Mouse (Mus musculus) hindbrain, embryonic 10.5 days (tissue): ENCODE measurements around the gene S100a13. TPM values are rescaled to one million over a fixed set of nuclear protein-coding genes. Genes with fewer than 3 reads are reported as not detected.

ENCODE experiments used
- DNase-seq: peaks from one replicate; pipeline ENCODE4 v3.0.0-alpha.2; 2017; ENCODE audit warnings: low spot score
- H3K27ac ChIP-seq: fragments of 300-500 bp; sonication (generic); 2 replicates; pipeline ENCODE4 v1.5.1; 2016; ENCODE audit warnings: mild to moderate bottlenecking, moderate library complexity
- H3K27me3 ChIP-seq: fragments of 300-500 bp; sonication (generic); 2 replicates; pipeline ENCODE4 v1.6.1; 2016; ENCODE audit warnings: mild to moderate bottlenecking; ENCODE audit not compliant: poor library complexity, insufficient read depth, severe bottlenecking
- H3K36me3 ChIP-seq: fragments of 300-500 bp; sonication (generic); 2 replicates; pipeline ENCODE4 v1.6.1; 2016; ENCODE audit warnings: mild to moderate bottlenecking, moderate library complexity
- H3K4me1 ChIP-seq: fragments of 300-500 bp; sonication (generic); replicated peaks from 2 replicates; pipeline ENCODE4 v1.6.1; 2016; ENCODE audit warnings: mild to moderate bottlenecking
- H3K4me3 ChIP-seq: fragments of 300-500 bp; sonication (generic); 2 replicates; pipeline ENCODE4 v1.5.1; 2016; ENCODE audit warnings: mild to moderate bottlenecking, moderate library complexity
- H3K9me3 ChIP-seq: fragments of 300-500 bp; sonication (generic); 2 replicates; pipeline ENCODE4 v1.6.1; 2016; ENCODE audit warnings: mild to moderate bottlenecking, moderate library complexity
- WGBS: fragments of 180-500 bp; shearing (Covaris S2); methylation state at CpG from one replicate; pipeline ENCODE4 v1.1.7; 2016; 5-methylcytosine and 5-hydroxymethylcytosine counted together
- polyA plus RNA-seq: library from polyadenylated mRNA; unstranded; fragments of >200 nt; fragmentation: Nextera tagmentation; extraction: Ambion mirVana; gene quantifications from 2 replicates; pipeline ENCODE4 v1.2.1, GENCODE M21; 2016

S100a13 gene
- polyA plus RNA-seq, 1 experiment from 2014 or later = 13.1 TPM

- no peak for DNase-seq
- Histone ChIP-seq H3K27ac (no peak overlapping the region), H3K27me3 (peaks cover 3% of the 10 kb centered on the region), H3K9me3 (no peaks in the 10 kb centered on the region), H3K4me3 (no peak overlapping the region), H3K36me3 (no peaks in the 10 kb centered on the region), H3K4me1 (peaks cover 32% of the 10 kb centered on the region)
- WGBS = 74% methylated on average over 5 of the region's 5 CpGs
Observed at GRCm38 (mm10) chr3:90537905-90538296, 23.7 kb downstream of the S100a13 start.

DNA sequence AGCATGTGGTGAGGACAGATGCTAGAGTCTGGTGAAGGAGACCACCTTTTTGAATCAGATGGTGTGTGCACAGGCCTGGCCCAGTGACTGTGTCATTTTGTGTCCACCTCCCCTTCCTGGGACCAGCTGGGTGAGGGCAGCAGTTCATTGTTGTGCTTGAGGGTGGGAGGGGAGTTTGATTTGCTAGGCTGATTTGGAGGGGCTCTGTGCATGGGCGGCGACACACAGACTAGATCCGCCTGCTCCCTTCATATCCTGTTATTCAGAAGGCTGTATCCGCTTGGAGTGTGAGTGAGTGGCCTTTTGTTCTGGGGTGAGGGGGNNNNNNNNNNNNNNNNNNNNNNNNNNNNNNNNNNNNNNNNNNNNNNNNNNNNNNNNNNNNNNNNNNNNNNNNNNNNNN is 26.7 kb downstream of the S100a13 start:
- WGBS = 39% methylated on average over 4 of the region's 4 CpGs
- DNase-seq = peak; percentile 33
- Histone ChIP-seq H3K4me3 (peak overlapping the region; percentile 20), H3K9me3 (no peaks in the 10 kb centered on the region), H3K36me3 (no peaks in the 10 kb centered on the region), H3K27me3 (peaks cover 3% of the 10 kb centered on the region), H3K4me1 (peaks cover 32% of the 10 kb centered on the region), H3K27ac (peak overlapping the region; percentile 76)

GRCm38 (mm10) chr3:90549676-90550420 is 35.6 kb downstream of the S100a13 start:
- H3K27ac ChIP-seq = no peak overlapping the region
- DNase-seq = no peak
- H3K27me3 ChIP-seq = no peaks in the 10 kb centered on the region
- no peak overlapping the region for H3K4me3 ChIP-seq
- WGBS = 66% methylated on average over 5 of the region's 5 CpGs
- no peaks in the 10 kb centered on the region for H3K4me1 ChIP-seq
- no peaks in the 10 kb centered on the region for H3K9me3 ChIP-seq
- no peaks in the 10 kb centered on the region for H3K36me3 ChIP-seq

DNA sequence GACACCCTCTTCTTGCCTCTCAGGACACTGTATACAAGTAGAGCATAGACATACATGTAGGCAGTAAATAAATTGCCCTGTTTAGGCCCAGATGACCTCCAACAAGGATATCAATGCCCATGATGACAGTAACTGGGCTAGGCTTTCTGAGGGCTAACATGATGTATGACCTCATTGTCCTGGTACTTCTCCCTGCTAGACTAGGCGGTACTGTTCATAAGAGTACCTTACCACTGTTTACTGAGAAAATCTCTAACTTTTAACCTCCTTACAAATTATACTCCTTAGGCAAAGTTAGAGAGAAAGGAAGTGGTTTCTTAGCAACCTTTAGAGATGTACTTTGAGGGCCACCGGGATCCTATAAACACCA is 36.2 kb downstream of the S100a13 start:
- Histone ChIP-seq H3K9me3 (no peaks in the 10 kb centered on the region), H3K4me3 (no peak overlapping the region), H3K36me3 (no peaks in the 10 kb centered on the region), H3K27me3 (no peaks in the 10 kb centered on the region), H3K27ac (no peak overlapping the region), H3K4me1 (no peaks in the 10 kb centered on the region)
- DNase-seq = no peak
- 93% methylated on average over 2 of the region's 2 CpGs for WGBS

GRCm38 (mm10) chr3:90552231-90552630 is 38.0 kb downstream of the S100a13 start:
- 80% methylated on average over 2 of the region's 2 CpGs for WGBS
- Histone ChIP-seq H3K4me3 (no peak overlapping the region), H3K27me3 (no peaks in the 10 kb centered on the region), H3K36me3 (no peaks in the 10 kb centered on the region), H3K4me1 (0 out of 2 replicates have a peak, but pooled peaks cover 4% of the 10 kb centered on the region), H3K27ac (no peak overlapping the region), H3K9me3 (no peaks in the 10 kb centered on the region)
- DNase-seq = no peak

- DNase-seq = no peak
- 64% methylated on average over 5 of the region's 5 CpGs for WGBS
- 0 out of 2 replicates have a peak, but pooled peaks cover 4% of the 10 kb centered on the region for H3K4me1 ChIP-seq
Observed at GRCm38 (mm10) chr3:90555954-90556353, 41.7 kb downstream of the S100a13 start.

DNA sequence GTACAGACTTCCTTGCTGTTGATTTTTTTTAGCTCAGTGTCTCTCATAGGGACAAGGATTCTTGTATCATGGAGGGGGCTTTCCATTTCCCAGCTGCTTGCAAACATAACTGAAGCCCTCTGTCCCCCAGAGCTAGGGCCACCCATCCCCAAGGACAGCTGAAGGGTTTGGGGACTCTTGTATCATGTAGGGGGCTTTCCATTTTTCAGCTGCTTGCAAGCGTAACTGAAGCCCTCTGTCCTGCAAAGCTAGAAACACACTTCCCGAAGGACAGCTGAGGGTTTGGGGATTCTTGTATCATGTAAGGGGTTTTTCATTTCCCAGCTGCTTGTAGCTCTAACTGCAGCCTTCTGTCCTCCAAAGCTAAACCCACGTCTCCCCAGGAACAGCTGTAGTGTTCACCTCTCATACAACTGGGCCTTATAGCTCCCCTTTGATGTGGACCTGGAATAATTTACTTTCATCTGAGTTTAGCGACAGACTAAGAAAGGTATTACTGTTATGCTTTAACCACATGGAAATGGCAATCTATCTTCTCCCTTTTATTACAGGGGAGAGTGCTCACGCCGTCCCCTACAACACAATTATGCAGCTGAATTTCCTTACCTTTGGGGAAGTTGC is 45.9 kb downstream of the S100a13 start, which contains the start of gene S100a3:
Gene S100a3 (plus strand): TSS at position 571 of the 621 bp plus-strand sequence.
- no peak for DNase-seq
- Histone ChIP-seq H3K9me3 (no peaks in the 10 kb centered on the region), H3K36me3 (no peaks in the 10 kb centered on the region), H3K4me1 (0 out of 2 replicates have a peak, but pooled peaks cover 4% of the 10 kb centered on the region), H3K27me3 (no peaks in the 10 kb centered on the region), H3K4me3 (no peak within 1 kb of the TSS), H3K27ac (no peak within 1 kb of the TSS)
- WGBS = 86% methylated on average over 6 of the region's 6 CpGs

More at GRCm38 (mm10) chr3:90555954-90556353, 41.7 kb downstream of the S100a13 start:
- Histone ChIP-seq H3K4me3 (no peak overlapping the region), H3K36me3 (no peaks in the 10 kb centered on the region), H3K27me3 (no peaks in the 10 kb centered on the region), H3K27ac (no peak overlapping the region), H3K9me3 (no peaks in the 10 kb centered on the region)

Other genes starting within 250 kb of the S100a13 start
- 5.7 and 7.1 TPM in 2 replicates for gene Dennd4b, start 249.2 kb upstream of the S100a13 start, polyA plus RNA-seq
- 15.3 and 17.9 TPM in 2 replicates for gene Gatad2b, start 221.3 kb upstream of the S100a13 start, polyA plus RNA-seq
- gene Slc27a3, start 124.5 kb upstream of the S100a13 start, polyA plus RNA-seq = 28.5 and 29.1 TPM in 2 replicates
- gene Ints3, start 80.8 kb upstream of the S100a13 start, polyA plus RNA-seq = 37.6 and 39.7 TPM in 2 replicates
- 3.0 TPM in 2 replicates for gene Npr1, start 48.6 kb upstream of the S100a13 start, polyA plus RNA-seq
- 315 and 340 TPM in 2 replicates for gene Ilf2, start 38.3 kb upstream of the S100a13 start, polyA plus RNA-seq
- gene Snapin, start 23.4 kb upstream of the S100a13 start, polyA plus RNA-seq = 60.9 and 69.1 TPM in 2 replicates
- gene Chtop, start 4.9 kb upstream of the S100a13 start, polyA plus RNA-seq = 174 and 182 TPM in 2 replicates
- 7.5 and 7.7 TPM in 2 replicates for gene S100a1, start within 50 bp of the S100a13 start, polyA plus RNA-seq
- gene S100a14, start 12.4 kb downstream of the S100a13 start, polyA plus RNA-seq = not detected in 2 replicates
- 46.6 and 47.9 TPM in 2 replicates for gene S100a16, start 22.8 kb downstream of the S100a13 start, polyA plus RNA-seq
- 0.24 and 0.27 TPM in 2 replicates for gene S100a3, start 46.1 kb downstream of the S100a13 start, polyA plus RNA-seq
- gene S100a2, start 75.8 kb downstream of the S100a13 start, polyA plus RNA-seq = not detected in 2 replicates
- not detected in 2 replicates for gene Gm42674, start 87.5 kb downstream of the S100a13 start, polyA plus RNA-seq
- gene S100a4, start 89.3 kb downstream of the S100a13 start, polyA plus RNA-seq = not detected in 2 replicates
- not detected in 2 replicates for gene S100a5, start 94.1 kb downstream of the S100a13 start, polyA plus RNA-seq
- gene S100a6, start 98.4 kb downstream of the S100a13 start, polyA plus RNA-seq = 14.4 and 18.3 TPM in 2 replicates
- not detected in 2 replicates for gene S100a7a, start 139.6 kb downstream of the S100a13 start, polyA plus RNA-seq
- not detected in 2 replicates for gene S100a8, start 154.5 kb downstream of the S100a13 start, polyA plus RNA-seq
- gene S100a9, start 181.3 kb downstream of the S100a13 start, polyA plus RNA-seq = not detected in 2 replicates
- not detected in 2 replicates for gene Pglyrp4, start 212.5 kb downstream of the S100a13 start, polyA plus RNA-seq